8 mouse cellular contexts compared by ENCODE assay signal in genomic region chr5:123364302-123364971, GRCm38 (mm10). TPM values are rescaled to one million over a fixed set of nuclear protein-coding genes. Genes with fewer than 3 reads are reported as not detected.
A peak's percentile ranks its signal among the peaks of the same experiment; 100 is the strongest.
DNase-seq lines count a peak whose midpoint lies in the region.

No protein-coding gene starts in this region.

- peak; percentile 23 for DNase-seq in urinary bladder, postnatal 25 days (ENCODE audit: low spot score)
- DNase-seq in urinary bladder, adult 2 months (ENCODE audit: low spot score), result no peak
- DNase-seq in heart, adult 8-10 months (ENCODE audit: low spot score), result peak; percentile 88
- peak; percentile 67 for DNase-seq in kidney, postnatal 10 days
- no peak for DNase-seq in embryo, embryonic 10 days (ENCODE audit: low spot score)
- DNase-seq in left cerebral cortex, adult 9 months (ENCODE audit: low spot score in 2 of 2), result no peak
- DNase-seq in right cerebral cortex, postnatal 14 days, result no peak
- DNase-seq in T-cell, adult 2 months (ENCODE audit: low spot score), result no peak

RNA-seq across cellular contexts. Expression of gene Bcl7a, which starts 20.8 kb away (rescaled TPM):
- 10.5 and 14.8 TPM in 2 replicates for polyA plus RNA-seq in urinary bladder, adult 2 months (2012; rRNA removed)
- total RNA-seq in heart, adult 8-10 months (2022), result 10 to 100 TPM in 1 of 4 experiments, 1 to 10 TPM in 3; 8.7 to 12.5 (median 9.4) TPM

RNA-seq across cellular contexts. Expression of gene Mlxip, which starts 30.2 kb away (rescaled TPM):
- 27.6 and 28.0 TPM in 2 replicates for polyA plus RNA-seq in urinary bladder, adult 2 months (2012; rRNA removed)
- total RNA-seq in heart, adult 8-10 months (2022), result 10 to 100 TPM; 23.4 to 30.6 (median 27.3) TPM

Comparison
In these comparisons a context has a peak if more than half of its experiments do, and no peak if none do; other contexts are left out.
1. DNase-seq: peak in urinary bladder, postnatal 25 days (single experiment), heart, adult 8-10 months (single experiment) and kidney, postnatal 10 days (single experiment); none in urinary bladder, adult 2 months (single experiment), embryo, embryonic 10 days (single experiment), left cerebral cortex, adult 9 months (0 of 2), right cerebral cortex, postnatal 14 days (single experiment) and T-cell, adult 2 months (single experiment).